Mouse (Mus musculus): ENCODE measurements around the gene Fyco1. TPM values are rescaled to one million over a fixed set of nuclear protein-coding genes. Genes with fewer than 3 reads are reported as not detected.
A peak's percentile ranks its signal among the peaks of the same experiment; 100 is the strongest.

Gene Fyco1
- total RNA-seq (2021): 100 to 1,000 TPM; 130 to 141 TPM
- long read RNA-seq, experiment 1, full-length matches to known transcripts: 16 of 37 reads
- long read RNA-seq, experiment 1, partial matches to known transcripts: 6 of 37 reads
- long read RNA-seq, experiment 1, other reads (novel, unspliced or antisense): 15 of 37 reads
- long read RNA-seq, experiment 2, full-length matches to known transcripts: 27 of 45 reads
- long read RNA-seq, experiment 2, partial matches to known transcripts: 5 of 45 reads
- long read RNA-seq, experiment 2, other reads (novel, unspliced or antisense): 13 of 45 reads

DNA sequence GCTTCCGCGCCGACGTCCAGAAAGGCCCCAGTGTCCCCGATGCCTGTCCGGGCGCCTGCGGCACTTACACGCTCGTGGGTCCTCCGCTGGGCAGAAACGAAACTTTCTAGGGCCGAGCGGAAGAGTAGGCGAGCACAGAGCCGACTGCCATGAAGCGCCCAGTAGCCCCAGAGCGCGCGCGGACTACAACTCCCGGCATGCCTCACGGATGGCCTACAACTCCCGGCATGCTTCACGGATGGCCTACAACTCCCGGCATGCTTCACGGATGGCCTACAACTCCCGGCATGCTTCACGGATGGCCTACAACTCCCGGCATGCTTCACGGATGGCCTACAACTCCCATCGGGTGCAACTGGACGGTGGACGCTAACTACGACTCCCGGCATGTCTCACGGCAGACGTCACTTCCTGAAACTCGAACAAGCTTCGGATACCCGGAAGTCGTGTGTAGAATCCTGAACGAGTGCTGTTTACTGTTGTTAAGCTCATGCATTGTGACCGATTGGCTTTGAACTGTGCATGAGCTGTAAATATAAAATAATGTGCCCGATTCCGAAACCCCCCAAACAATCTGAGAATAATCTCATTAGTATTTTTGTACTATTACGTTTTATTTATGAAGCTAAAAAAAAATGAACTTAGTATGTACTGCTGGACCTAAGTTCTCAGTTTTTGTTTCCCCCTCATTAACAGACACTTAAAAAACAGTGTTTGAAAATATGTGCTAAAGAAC lies at the start of gene Fyco1:
TSS of gene Fyco1 (minus strand) at position 187 of the 736 bp plus-strand sequence.
- peak; percentile 86 to 89 for DNase-seq (ENCODE audit: low spot score in 2 of 2)

DNA sequence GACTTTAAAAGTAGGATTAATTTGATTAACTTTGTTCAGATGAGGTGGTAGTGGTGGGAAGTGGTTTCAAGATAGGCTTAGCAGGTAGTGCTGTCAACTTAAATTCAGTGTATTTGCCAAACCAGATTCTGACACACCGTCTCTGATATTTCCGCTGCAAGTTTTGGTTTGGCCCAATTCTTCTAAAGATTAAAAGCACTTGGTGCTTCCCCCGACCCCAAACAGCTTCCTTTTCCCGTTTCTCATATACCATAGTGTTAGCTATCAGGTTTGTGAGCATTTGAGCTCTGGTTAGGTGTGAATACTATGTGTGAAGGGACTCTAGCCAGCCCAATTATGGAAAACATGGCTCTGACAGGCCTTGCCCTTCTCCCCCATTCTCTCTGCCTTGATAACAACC lies 20.4 kb upstream of the Fyco1 start:
- no peak for DNase-seq (ENCODE audit: low spot score in 2 of 2)

DNA sequence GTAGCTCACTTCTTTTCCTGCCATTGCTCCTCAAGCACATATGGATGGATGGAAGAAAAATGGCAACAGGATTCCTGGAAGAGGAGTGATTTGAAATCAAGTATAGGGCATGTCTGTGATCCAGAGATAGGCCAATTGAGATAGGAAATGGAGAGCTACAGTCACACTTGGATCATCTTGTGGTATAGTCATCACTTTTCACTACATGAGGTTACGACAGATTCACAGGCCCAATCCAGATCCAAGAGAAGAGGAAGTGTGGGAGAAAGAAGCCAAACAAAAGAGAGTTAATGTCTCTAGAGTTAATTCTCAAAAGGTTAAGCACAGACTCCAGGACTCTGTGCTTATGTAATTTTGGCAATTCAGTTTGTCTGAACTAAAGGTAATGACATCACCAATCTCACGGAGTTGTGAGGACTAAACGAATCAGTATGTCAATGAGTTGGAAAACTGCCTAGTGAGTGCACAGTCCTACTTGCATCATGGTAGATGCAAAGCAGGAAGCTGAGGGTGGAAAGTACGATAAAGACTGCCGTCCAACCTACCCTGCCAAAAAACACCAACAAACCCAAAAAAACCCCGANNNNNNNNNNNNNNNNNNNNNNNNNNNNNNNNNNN lies 17.6 kb upstream of the Fyco1 start:
- no peak for DNase-seq (ENCODE audit: low spot score in 2 of 2)

DNA sequence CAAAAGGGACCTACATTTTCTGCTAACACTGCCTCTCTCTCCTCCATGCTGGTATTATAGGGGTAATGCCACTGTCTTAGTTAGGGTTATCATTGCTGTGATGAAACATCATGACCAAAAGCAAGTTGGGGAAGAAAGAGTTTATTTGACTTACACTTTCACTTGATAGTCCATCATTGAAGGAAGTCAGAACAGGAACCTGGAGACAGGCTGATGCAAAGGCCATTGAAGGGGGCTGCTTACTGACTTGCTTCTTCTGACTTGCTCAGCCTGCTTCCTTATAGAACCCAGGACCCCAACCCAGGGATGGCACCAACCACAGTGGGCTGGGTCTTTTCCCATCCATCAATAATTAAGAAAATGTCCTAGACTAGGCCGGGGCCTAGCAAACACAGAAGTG lies 11.9 kb upstream of the Fyco1 start:
- no peak for DNase-seq (ENCODE audit: low spot score in 2 of 2)

DNA sequence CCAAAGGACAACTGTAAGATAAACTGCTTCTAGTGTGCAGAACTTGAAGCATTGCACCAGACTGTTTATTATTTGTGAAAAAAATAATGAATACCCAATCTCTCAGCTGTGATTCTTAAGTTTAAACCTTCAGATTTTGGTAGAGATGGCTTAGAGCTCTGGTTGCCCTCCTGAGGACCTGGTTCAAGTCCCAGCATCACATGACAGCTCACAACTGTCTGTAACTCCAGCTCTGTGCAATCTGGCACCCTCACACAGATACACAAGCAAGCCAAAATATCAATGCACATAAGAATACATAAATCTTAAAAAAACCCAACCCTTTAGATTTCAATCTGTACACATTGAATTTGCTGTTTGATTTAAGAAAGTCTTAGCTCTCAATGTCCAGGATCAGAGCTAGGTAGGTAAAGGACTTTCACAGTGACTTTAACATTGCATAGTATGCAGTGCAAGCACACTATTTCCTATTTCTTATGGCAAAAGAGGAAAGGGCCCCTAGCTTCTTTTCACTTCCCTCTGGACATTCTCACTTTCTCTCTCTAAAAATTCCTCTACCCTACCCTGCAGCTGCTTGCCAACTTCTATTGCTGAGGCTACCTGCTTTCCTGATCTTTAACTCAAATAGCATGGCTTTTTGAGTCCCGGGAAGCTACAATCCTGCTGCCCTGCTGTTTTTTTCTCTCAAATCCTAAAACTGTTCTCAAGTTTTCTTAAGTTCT lies 11.4 kb upstream of the Fyco1 start:
- DNase-seq (ENCODE audit: low spot score in 2 of 2): no peak

DNA sequence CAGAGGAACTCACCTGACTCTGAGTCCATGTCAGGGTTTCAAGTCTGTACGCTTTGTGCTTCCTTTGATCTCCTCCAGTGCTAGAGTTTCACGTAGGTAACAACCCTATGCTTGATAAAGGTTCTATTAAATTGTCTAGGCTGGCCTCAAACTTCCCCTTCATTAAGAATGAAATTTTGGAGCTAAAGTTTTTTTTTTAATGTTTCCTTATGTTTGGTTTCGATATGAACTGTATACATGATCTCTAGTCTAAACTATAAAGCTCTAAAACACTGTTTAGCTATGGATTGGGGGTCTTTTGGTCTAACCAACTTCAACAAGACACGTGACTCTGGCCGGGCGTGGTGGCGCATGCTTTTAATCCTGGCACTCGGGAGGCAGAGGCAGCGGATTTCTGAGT lies 10.2 kb upstream of the Fyco1 start, which contains the start of gene Xcr1:
TSS of gene Xcr1 (minus strand) at position 101 of the 400 bp plus-strand sequence.
- no peak for DNase-seq (ENCODE audit: low spot score in 2 of 2)

DNA sequence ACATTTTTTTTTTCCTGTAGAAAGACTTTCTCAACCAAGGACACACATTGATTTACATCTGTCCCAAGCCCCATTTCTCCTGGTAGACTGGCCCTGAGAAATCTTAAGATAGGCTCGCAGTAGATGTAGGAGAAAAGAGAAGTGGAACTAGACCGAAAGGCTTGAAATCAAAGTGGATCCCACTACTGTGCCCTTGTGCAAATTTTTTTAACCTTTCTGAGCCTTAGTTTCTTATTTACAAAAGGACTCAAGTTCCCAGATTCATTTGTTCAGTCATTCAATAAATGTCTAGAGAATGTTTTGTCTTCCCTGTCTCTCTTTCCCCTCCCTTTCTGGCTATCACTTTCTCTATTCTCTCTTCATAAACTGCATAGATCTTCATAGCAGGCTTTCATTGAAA lies 5.1 kb upstream of the Fyco1 start:
- DNase-seq (ENCODE audit: low spot score in 2 of 2): no peak

DNA sequence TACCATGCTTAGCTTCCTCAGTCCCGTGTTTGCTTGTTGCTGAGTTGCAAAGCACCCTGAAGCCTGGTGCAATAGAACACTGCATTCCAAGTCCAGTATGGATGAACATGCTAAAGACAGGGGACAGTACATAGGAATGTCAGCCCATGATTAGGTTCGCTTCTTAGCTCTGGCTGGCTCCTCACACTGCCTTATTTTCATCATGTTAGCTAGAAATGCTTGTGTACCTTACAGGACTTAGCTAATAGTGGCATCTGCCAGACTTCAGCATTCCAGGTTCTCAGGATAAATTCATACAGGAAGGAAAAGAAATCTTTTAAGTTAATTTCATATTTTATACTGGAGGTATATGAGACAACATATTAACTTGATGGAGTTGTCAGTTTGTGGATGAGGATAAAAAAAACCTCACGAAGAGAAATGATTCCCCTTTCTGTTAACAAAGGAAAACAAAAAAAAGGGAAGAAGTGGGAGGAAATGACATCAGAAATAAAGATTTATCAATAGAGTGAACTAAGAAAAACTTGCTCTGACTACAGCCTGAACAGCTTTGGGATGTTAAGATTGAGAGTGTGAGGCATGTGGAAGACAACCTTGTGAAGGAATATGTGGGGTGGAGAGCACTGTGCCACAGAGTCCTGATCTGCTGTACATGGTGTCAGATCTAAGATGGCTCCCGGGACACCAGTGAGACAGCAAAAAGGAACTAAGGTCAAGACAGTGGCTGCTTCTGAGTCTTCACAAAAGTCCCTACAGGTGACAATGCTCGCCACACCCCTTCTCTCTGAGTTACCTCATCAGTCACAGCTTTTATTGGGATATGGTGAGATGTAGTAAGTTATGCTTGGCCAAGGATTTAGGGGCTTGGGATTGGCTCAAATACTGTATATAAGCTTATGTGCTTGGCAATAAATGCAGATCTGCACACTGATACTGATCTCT lies 1.0 kb upstream of the Fyco1 start:
- DNase-seq (ENCODE audit: low spot score in 2 of 2): no peak

DNA sequence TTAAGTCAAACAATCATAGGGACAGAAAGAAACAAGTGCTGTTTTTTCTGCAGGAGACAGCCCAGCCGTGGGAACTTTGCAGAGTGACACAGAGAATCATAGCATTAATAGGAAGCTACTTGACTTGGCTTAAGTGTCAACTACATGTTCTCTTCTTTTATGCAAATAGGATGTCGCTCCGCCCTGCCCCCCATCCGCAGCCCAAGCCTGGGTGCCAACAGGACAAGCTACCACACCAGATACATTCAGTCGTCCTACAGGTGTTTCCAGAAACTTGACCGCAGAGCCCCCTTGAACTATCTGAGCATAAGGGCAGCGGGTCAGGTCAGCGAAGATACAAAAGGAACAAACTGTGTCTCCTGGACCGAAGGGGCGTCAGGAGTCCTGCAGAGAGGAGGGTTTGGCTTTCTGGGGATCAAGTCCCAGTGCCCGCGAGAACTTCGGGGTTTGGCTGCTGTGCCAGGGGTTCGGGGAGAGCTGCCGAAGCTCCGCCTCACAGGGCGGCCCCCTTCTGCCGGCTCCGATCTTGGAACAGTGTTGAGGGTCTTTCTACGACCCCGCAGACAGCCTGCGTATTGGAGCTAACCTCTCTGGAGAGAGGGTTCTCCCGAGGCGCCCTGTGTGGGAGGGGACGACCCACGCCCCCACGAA lies 512 bp downstream of the Fyco1 start:
- peak in 1 of 2 experiments; percentile 61 for DNase-seq (ENCODE audit: low spot score in 2 of 2)

DNA sequence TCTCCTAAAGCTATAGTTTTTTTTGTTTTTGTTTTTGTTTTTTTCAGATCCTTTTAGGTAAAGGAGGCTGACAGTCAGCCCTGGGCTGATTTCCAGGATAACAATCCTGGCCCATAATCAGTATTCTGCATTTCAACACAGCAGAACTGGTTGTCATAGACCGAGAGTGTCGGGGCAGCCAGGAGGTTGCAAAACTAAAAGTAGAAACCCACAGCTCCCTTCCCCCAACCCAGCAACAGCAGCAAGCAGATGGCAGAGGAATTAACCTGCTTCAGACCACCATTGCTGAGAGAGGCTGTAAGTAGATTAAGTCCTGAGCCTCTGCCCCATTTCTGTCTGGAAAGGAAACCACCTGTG lies 1.0 kb downstream of the Fyco1 start:
- DNase-seq (ENCODE audit: low spot score in 2 of 2): peak in 1 of 2 experiments; percentile 15

DNA sequence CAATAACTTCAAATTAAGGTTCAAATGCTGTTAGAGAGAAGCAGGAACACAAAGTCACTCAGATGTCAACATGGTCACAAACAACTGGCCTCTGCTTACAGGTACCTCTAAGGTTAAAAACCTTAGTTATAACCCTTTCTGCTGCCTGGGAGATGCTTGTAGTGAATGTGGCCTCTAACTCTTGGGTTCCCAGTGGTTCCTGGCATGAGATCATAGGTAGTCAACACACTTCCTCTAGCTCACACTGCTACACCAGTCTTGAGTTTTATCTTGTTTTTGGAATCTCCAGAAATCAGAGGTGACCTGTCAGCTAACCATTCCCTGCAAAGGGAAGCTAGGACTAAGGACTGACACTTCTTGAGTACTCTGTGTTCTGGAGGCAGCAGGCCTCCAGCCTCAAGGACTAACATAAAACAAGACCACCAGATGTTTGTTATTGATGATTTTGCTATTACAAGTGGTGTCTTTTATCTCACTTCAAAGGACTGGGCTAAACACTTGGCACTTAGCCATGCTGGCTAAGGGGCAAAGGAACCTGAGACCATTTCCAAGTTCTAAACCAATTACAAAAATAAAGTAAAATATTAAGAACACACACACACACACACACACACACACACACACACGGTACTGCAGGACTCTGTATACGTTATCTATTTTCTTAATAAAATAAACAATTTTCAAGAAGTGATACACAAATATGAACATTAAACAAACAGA lies 1.6 kb downstream of the Fyco1 start:
- no peak for DNase-seq (ENCODE audit: low spot score in 2 of 2)

DNA sequence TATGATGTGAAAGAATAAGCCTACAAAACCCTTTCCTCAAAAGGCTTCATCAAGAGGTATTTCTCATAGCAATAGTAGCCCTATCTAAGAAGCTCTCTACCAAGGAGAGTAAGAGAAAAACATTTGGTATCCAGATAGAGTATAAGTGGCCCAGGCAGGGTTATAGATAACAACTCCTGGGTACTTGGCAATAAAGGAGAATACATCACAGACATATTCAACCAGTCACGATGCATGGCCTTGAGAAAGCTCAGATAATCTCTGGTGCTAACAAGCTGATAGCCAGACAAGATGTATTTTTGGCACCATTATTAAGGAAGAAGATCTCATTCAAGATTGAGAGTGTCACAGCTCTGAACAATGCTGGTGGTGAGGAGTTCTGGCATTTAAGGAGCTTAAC lies 5.2 kb downstream of the Fyco1 start:
- DNase-seq (ENCODE audit: low spot score in 2 of 2): no peak

DNA sequence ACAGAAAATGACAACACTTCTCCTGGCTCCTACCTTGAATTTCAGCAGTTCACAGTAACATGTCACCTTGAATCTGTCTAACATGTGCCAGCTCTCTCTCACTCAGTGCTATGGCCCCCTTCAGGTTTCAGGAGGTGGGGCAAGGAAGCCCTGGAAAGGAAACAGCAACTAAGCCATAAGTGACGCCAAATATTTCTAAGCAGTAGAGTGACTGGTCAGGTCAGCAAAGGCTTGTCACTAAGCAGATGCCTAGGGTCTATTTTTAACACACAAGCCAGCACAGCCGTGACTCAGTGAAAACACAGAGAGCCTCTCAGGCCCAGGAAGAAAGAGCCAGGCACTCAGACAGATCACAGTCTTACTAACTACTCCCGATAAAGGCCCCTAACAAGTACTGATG lies 6.6 kb downstream of the Fyco1 start:
- DNase-seq (ENCODE audit: low spot score in 2 of 2): no peak

DNA sequence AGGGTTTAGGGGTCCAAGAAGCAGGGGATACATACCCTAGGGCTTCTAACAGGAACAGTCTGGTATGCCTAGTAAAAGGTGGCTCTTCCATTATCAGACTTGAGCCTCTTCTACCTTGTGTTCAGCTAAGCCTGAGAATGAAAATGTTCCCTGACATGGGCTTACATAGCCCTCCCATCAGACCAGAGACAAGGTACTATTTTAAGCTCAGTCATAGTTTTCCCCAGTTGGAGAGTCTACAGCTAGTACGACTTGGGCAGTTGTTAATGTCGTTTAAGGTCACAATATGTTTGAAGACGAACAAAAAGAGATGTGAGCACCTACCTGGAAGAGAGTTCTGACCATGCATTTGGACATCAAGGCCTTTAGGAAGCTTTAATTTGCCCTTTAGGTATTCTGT lies 7.2 kb downstream of the Fyco1 start:
- DNase-seq (ENCODE audit: low spot score in 2 of 2): no peak

DNA sequence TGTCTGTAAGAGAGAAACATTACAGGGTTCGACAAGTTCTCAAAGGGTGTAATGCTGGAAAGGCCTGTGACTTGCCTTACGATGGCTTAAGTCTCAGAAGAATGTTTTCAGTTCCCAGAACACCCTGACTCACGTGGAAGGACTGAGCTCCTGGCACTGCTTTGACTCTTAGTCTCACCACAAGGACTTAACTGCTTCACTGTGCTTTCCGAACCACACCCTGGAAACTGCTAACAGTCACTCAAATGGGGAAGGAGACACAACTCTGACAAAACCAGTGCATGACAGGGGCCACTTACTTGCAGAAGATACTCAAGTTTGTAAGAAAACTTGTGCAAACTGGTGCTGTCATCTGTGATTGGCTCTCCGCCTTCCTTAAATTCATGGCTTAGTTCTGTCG lies 11.5 kb downstream of the Fyco1 start:
- no peak for DNase-seq (ENCODE audit: low spot score in 2 of 2)

DNA sequence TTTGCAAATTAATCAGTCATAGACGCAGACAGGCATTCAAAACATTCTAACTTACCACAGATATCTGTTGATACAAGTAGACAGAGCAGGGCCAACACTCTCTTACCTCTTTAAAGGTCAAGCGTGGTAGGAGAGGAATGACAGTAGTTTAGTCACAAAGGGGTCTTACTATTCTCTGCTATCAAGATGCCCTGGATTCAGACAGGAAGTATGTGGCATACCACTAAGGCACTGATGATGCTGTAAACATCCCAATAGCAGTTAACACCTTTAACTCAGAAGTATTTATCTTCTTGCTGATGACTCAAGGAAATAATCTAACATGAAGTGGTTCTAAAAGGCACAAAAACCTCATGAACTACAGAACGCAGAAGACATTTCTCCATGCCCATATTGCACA lies 15.8 kb downstream of the Fyco1 start:
- no peak for DNase-seq (ENCODE audit: low spot score in 2 of 2)

DNA sequence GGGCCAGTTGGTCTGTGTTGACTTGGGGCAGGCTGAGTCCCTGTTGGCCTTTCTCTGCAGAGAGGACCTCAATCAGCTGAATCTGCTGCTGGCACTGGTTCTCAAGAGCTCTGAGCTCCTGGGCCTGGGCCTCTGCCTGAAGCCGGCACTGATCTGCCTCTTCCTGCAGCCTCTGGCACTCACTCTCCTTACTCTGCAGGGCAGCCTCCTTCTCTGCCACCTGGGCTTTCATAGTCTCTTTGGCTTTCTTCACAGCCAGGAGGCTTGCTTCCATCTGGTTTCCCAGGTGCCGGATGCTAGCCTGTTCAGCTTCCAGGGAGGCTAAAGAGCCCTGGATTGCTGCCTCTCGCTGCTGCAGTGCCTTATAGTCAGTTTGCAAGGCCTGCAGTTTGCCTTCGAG lies 22.8 kb downstream of the Fyco1 start:
- DNase-seq (ENCODE audit: low spot score in 2 of 2): peak in 1 of 2 experiments; percentile 21

DNA sequence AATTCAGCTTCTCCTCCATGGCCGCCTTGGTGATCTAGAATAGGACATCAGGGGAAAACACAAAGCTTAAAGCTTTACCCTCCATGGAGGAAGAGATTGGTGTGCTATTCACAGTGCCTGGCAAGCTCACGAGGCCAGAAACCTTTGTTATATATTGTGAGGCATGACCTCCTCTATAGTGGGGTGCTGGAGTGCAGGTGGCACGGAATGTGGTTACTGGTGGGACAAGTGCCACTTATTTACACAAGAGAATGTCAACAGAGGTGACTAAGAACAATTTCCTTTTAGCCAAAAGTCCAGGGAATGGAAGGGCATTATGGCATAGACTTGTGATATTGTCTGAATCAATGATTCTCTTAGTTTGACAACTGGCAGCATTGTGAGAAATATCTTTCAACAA lies 25.1 kb downstream of the Fyco1 start:
- no peak for DNase-seq (ENCODE audit: low spot score in 2 of 2)

DNA sequence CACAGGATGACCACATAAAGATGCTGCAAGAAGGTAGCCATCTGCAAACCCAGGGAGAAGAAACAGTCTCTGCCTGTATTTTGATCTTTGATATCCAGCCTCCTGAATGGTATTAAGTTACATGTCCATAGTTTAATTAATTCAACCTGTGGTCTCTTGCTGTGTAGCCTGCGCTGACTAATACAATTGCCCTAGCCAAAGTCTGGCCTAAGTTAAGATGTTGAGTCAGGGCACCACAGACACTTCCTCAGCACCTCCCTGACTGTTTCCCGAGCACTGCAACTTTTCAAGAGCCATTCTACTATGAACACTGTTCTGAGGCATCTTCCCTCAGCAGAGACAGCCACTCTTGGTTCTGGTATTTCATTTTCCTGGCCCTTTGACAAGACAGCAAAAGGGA lies 33.1 kb downstream of the Fyco1 start:
- DNase-seq (ENCODE audit: low spot score in 2 of 2): no peak
